Mouse (Mus musculus) midbrain, postnatal 0 days (tissue): Measurements from ENCODE around the gene Cmtr1. TPM values are rescaled to one million over a fixed set of nuclear protein-coding genes. Genes with fewer than 3 reads are reported as not detected.

Source experiments
- ATAC-seq: fragments of 200-750 bp; cut with Nextera tagmentation; 2 replicates; pipeline ENCODE4 v1.8.0; 2017; ENCODE audit warnings: moderate number of reproducible peaks, mild to moderate bottlenecking, moderate TSS enrichment, moderate library complexity; ENCODE audit not compliant: low FRiP score
- DNase-seq: peaks from one replicate; pipeline ENCODE4 v3.0.0-alpha.2; 2015; ENCODE audit warnings: low spot score
- H3K27ac ChIP-seq: fragments of 300-500 bp; sonication (generic); 2 replicates; pipeline ENCODE4 v1.5.1; 2014; ENCODE audit warnings: low read depth, mild to moderate bottlenecking, low read length, mixed read lengths
- H3K27me3 ChIP-seq: fragments of 300-500 bp; sonication (generic); 2 replicates; pipeline ENCODE4 v1.6.1; 2014; ENCODE audit warnings: low read length, control low read depth, mixed read lengths; ENCODE audit not compliant: insufficient read depth
- H3K36me3 ChIP-seq: fragments of 300-500 bp; sonication (generic); 2 replicates; pipeline ENCODE4 v1.6.1; 2014; ENCODE audit warnings: low read length, control low read depth, mixed read lengths; ENCODE audit not compliant: insufficient read depth
- H3K4me1 ChIP-seq: fragments of 300-500 bp; sonication (generic); 2 replicates; pipeline ENCODE4 v1.6.1; 2014; ENCODE audit warnings: mild to moderate bottlenecking, control low read depth, antibody characterized with exemption, low read length, mixed read lengths; ENCODE audit not compliant: insufficient read depth
- H3K4me2 ChIP-seq: fragments of 300-500 bp; sonication (generic); 2 replicates; pipeline ENCODE4 v1.6.1; 2014; ENCODE audit warnings: low read depth, mild to moderate bottlenecking, low read length, mixed read lengths; ENCODE audit not compliant: poor library complexity, severe bottlenecking
- H3K4me3 ChIP-seq: fragments of 300-500 bp; sonication (generic); 2 replicates; pipeline ENCODE4 v1.5.1; 2014; ENCODE audit warnings: low read depth, mild to moderate bottlenecking, low read length, moderate library complexity
- H3K9ac ChIP-seq: fragments of 300-500 bp; sonication (generic); replicated peaks from 2 replicates; pipeline ENCODE4 v1.6.1; 2014; ENCODE audit warnings: mild to moderate bottlenecking, low read length, moderate library complexity, mixed read lengths; ENCODE audit not compliant: poor library complexity, severe bottlenecking
- H3K9me3 ChIP-seq: fragments of 300-500 bp; sonication (generic); 2 replicates; pipeline ENCODE4 v1.6.1; 2016; ENCODE audit warnings: low read length, control low read depth
- CTCF ChIP-seq: IDR thresholded peaks from 2 replicates; pipeline ENCODE4 v1.5.1; 2016; ENCODE audit warnings: antibody characterized with exemption, mild to moderate bottlenecking
- WGBS: fragments of 180-500 bp; shearing (Covaris S2); extraction: QIAGEN DNeasy Blood & Tissue Kit; methylation state at CpG from one replicate; pipeline ENCODE4 v1.1.7; 2014; 5-methylcytosine and 5-hydroxymethylcytosine counted together
- polyA plus RNA-seq: library from polyadenylated mRNA; unstranded; fragments of >200 nt; fragmentation: Nextera tagmentation; extraction: Ambion mirVana; gene quantifications from 2 replicates; pipeline ENCODE4 v1.2.1, GENCODE M21; 2015
- total RNA-seq: library from RNA; depleted of rRNA; stranded (reverse); fragments of >200 nt; gene quantifications from 2 replicates; pipeline ENCODE4 v1.2.3, GENCODE M21; 2014

Cmtr1 gene
- total and polyA plus RNA-seq, 2 experiments from 2014 or later: 58.5 to 105 TPM

GRCm38 (mm10) chr17:29690257-29690656 is 29.9 kb downstream of the Cmtr1 start:
- H3K9ac ChIP-seq: no peak overlapping the region
- no peak overlapping the region for H3K4me3 ChIP-seq
- H3K36me3 ChIP-seq: peaks cover 62% of the 10 kb centered on the region
- no peak for DNase-seq
- H3K9me3 ChIP-seq: no peaks in the 10 kb centered on the region
- no peak overlapping the region for H3K27ac ChIP-seq
- no peak for TF ChIP-seq CTCF
- no peak overlapping the region for H3K4me2 ChIP-seq
- 91% methylated on average over 6 of the region's 6 CpGs for WGBS
- no peaks in the 10 kb centered on the region for H3K27me3 ChIP-seq
- no peak for ATAC-seq
- no peaks in the 10 kb centered on the region for H3K4me1 ChIP-seq

GRCm38 (mm10) chr17:29692827-29693226 is 32.4 kb downstream of the Cmtr1 start:
- Histone ChIP-seq H3K27me3 (no peaks in the 10 kb centered on the region), H3K36me3 (peaks cover 56% of the 10 kb centered on the region), H3K4me1 (no peaks in the 10 kb centered on the region), H3K9me3 (no peaks in the 10 kb centered on the region), H3K27ac (no peak overlapping the region), H3K9ac (no peak overlapping the region), H3K4me2 (no peak overlapping the region), H3K4me3 (no peak overlapping the region)
- DNase-seq (no peak), ATAC-seq (no peak)
- WGBS: 94% methylated on average over 2 of the region's 2 CpGs
- no peak for TF ChIP-seq CTCF

- no peak overlapping the region for H3K4me2 ChIP-seq
- H3K9ac ChIP-seq: no peak overlapping the region
- WGBS: 80% methylated on average over 2 of the region's 2 CpGs
- no peaks in the 10 kb centered on the region for H3K9me3 ChIP-seq
- no peak for TF ChIP-seq CTCF
- no peak for ATAC-seq
- peaks cover 58% of the 10 kb centered on the region for H3K36me3 ChIP-seq
- H3K27me3 ChIP-seq: no peaks in the 10 kb centered on the region
- no peaks in the 10 kb centered on the region for H3K4me1 ChIP-seq
- no peak for DNase-seq
- no peak overlapping the region for H3K4me3 ChIP-seq
- H3K27ac ChIP-seq: no peak overlapping the region
Observed at GRCm38 (mm10) chr17:29693571-29693970, 33.2 kb downstream of the Cmtr1 start.

- H3K36me3 ChIP-seq: peaks cover 58% of the 10 kb centered on the region
- no peak overlapping the region for H3K4me2 ChIP-seq
- no peak overlapping the region for H3K9ac ChIP-seq
- no peak overlapping the region for H3K4me3 ChIP-seq
- no peaks in the 10 kb centered on the region for H3K4me1 ChIP-seq
- no peaks in the 10 kb centered on the region for H3K27me3 ChIP-seq
- H3K27ac ChIP-seq: no peak overlapping the region
- no peak for ATAC-seq
- no peaks in the 10 kb centered on the region for H3K9me3 ChIP-seq
- no peak for DNase-seq
- TF ChIP-seq CTCF: no peak
- WGBS: 78% methylated on average over 4 of the region's 4 CpGs
Observed at GRCm38 (mm10) chr17:29694516-29694915, 34.1 kb downstream of the Cmtr1 start.

- Histone ChIP-seq H3K27ac (no peak overlapping the region), H3K4me3 (no peak overlapping the region), H3K4me2 (no peak overlapping the region), H3K27me3 (no peaks in the 10 kb centered on the region), H3K9ac (no peak overlapping the region), H3K4me1 (no peaks in the 10 kb centered on the region), H3K9me3 (no peaks in the 10 kb centered on the region), H3K36me3 (peaks cover 58% of the 10 kb centered on the region)
- DNase-seq: no peak
- no peak for TF ChIP-seq CTCF
- WGBS: 91% methylated on average over 8 of the region's 8 CpGs
- no peak for ATAC-seq
Observed at GRCm38 (mm10) chr17:29696940-29697339, 36.5 kb downstream of the Cmtr1 start.

GRCm38 (mm10) chr17:29698421-29698820 is 38.0 kb downstream of the Cmtr1 start:
- no peak for ATAC-seq
- WGBS: 72% methylated on average over 6 of the region's 6 CpGs
- no peak overlapping the region for H3K27ac ChIP-seq
- H3K4me2 ChIP-seq: no peak overlapping the region
- H3K9ac ChIP-seq: no peak overlapping the region
- no peaks in the 10 kb centered on the region for H3K27me3 ChIP-seq
- no peak for DNase-seq
- H3K4me3 ChIP-seq: no peak overlapping the region
- peaks cover 65% of the 10 kb centered on the region for H3K36me3 ChIP-seq
- H3K9me3 ChIP-seq: no peaks in the 10 kb centered on the region
- TF ChIP-seq CTCF: no peak
- H3K4me1 ChIP-seq: no peaks in the 10 kb centered on the region
